Mouse (Mus musculus): ENCODE results near the gene Sstr3. TPM values are rescaled to one million over a fixed set of nuclear protein-coding genes. Genes with fewer than 3 reads are reported as not detected.

Gene Sstr3
- 10 to 100 TPM; 22.9 to 27.2 TPM for total RNA-seq (2021)

- DNase-seq (ENCODE audit: extremely low spot score in 1 of 2, low spot score in 1 of 2), result no peak
Measured at GRCm38 (mm10) chr15:78544561-78545001, at the start of gene Sstr3. Gene Sstr3, minus strand, starts transcription at chr15:78544685.

GRCm38 (mm10) chr15:78593896-78594425 is 49.5 kb upstream of the Sstr3 start:
- DNase-seq (ENCODE audit: extremely low spot score in 1 of 2, low spot score in 1 of 2), result no peak

GRCm38 (mm10) chr15:78592452-78592968 is 48.0 kb upstream of the Sstr3 start:
- no peak for DNase-seq (ENCODE audit: extremely low spot score in 1 of 2, low spot score in 1 of 2)

- DNase-seq (ENCODE audit: extremely low spot score in 1 of 2, low spot score in 1 of 2), result no peak
Measured at GRCm38 (mm10) chr15:78591680-78592451, 47.4 kb upstream of the Sstr3 start.

GRCm38 (mm10) chr15:78590785-78591184 is 46.3 kb upstream of the Sstr3 start:
- DNase-seq (ENCODE audit: extremely low spot score in 1 of 2, low spot score in 1 of 2), result no peak

GRCm38 (mm10) chr15:78589936-78590335 is 45.5 kb upstream of the Sstr3 start:
- DNase-seq (ENCODE audit: extremely low spot score in 1 of 2, low spot score in 1 of 2), result no peak

GRCm38 (mm10) chr15:78588900-78589299 is 44.4 kb upstream of the Sstr3 start:
- no peak for DNase-seq (ENCODE audit: extremely low spot score in 1 of 2, low spot score in 1 of 2)

GRCm38 (mm10) chr15:78588049-78588448 is 43.6 kb upstream of the Sstr3 start:
- no peak for DNase-seq (ENCODE audit: extremely low spot score in 1 of 2, low spot score in 1 of 2)

- DNase-seq (ENCODE audit: extremely low spot score in 1 of 2, low spot score in 1 of 2), result peak; percentile 88 to 98
Measured at GRCm38 (mm10) chr15:78587050-78587994, 42.8 kb upstream of the Sstr3 start.

- no peak for DNase-seq (ENCODE audit: extremely low spot score in 1 of 2, low spot score in 1 of 2)
Measured at GRCm38 (mm10) chr15:78585404-78585803, 40.9 kb upstream of the Sstr3 start.

- DNase-seq (ENCODE audit: extremely low spot score in 1 of 2, low spot score in 1 of 2), result no peak
Measured at GRCm38 (mm10) chr15:78583352-78583751, 38.9 kb upstream of the Sstr3 start.

- no peak for DNase-seq (ENCODE audit: extremely low spot score in 1 of 2, low spot score in 1 of 2)
Measured at GRCm38 (mm10) chr15:78576284-78576810, 31.9 kb upstream of the Sstr3 start.

GRCm38 (mm10) chr15:78572658-78573397 is 28.3 kb upstream of the Sstr3 start, which contains the start of gene Rac2:
Gene Rac2, minus strand, starts transcription at chr15:78572783.
- no peak for DNase-seq (ENCODE audit: extremely low spot score in 1 of 2, low spot score in 1 of 2)

- no peak for DNase-seq (ENCODE audit: extremely low spot score in 1 of 2, low spot score in 1 of 2)
Measured at GRCm38 (mm10) chr15:78572270-78572600, 27.8 kb upstream of the Sstr3 start.

- no peak for DNase-seq (ENCODE audit: extremely low spot score in 1 of 2, low spot score in 1 of 2)
Measured at GRCm38 (mm10) chr15:78571554-78572269, 27.2 kb upstream of the Sstr3 start.

- DNase-seq (ENCODE audit: extremely low spot score in 1 of 2, low spot score in 1 of 2), result no peak
Measured at GRCm38 (mm10) chr15:78570170-78570569, 25.7 kb upstream of the Sstr3 start.

GRCm38 (mm10) chr15:78567608-78568120 is 23.2 kb upstream of the Sstr3 start:
- no peak for DNase-seq (ENCODE audit: extremely low spot score in 1 of 2, low spot score in 1 of 2)

GRCm38 (mm10) chr15:78564764-78565435 is 20.4 kb upstream of the Sstr3 start:
- DNase-seq (ENCODE audit: extremely low spot score in 1 of 2, low spot score in 1 of 2), result no peak

Data from layer of hippocampus, postnatal 25 days (tissue).